Mouse (Mus musculus): ENCODE results near the gene Mettl18.

DNA sequence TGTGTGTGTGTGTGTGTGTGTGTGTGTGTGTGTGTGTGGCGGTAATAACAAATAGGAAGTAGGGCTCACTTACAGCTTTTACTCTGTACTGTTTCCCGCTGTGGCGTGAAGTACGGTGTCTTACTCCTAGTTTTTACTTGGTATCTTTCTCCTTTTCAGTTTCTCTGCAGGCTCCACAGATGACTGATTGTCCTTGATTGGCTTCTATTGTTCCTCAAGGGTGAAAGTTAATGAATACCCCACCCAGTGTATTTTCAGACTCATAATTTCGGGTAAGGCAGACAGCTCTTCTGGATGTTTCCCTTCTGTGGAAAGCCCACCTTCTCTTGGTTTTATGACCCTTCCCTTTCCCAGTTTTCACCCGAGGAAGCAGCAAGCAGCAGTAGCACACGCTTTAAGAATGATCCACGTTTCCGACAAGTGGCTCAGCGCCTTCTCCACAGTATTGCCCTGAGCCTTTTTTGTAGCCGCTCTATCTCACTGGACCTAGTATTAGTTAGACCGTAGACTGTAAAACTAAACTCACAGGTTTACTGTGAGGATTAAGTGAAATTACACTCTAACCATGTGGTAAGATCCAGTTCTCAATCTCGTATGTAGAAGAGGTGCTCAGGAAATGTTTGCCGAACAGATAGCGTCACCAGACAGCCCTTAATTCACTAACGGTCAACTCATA, 23.7 kb downstream of the Mettl18 start:
- TF ChIP-seq POLR2A (IDR thresholded peaks at IDR 0.05; ENCODE audit: insufficient read depth, low read length) (no peak), EP300 (IDR thresholded peaks at IDR 0.05; ENCODE audit: insufficient read depth, low read depth, low read length) (no peak)
